Mouse (Mus musculus): Measurements from ENCODE around the gene Large2.

GRCm38 (mm10) chr2:92327601-92328000, 47.1 kb downstream of the Large2 start:
- TF ChIP-seq NELFE (IDR thresholded peaks at IDR 0.05; ENCODE audit: low read depth, low read length) (no peak), ZMIZ1 (IDR thresholded peaks at IDR 0.05; ENCODE audit: low read depth, low read length) (no peak), CTCF (conservative IDR thresholded peaks at IDR 0.05 in 1 of 2, IDR thresholded peaks at IDR 0.05 in 1 of 2; ENCODE audit: low read depth in 2 of 2, low read length in 2 of 2) (no peak), HCFC1 (IDR thresholded peaks at IDR 0.05; ENCODE audit: low read depth, low read length) (no peak), ZC3H11A (IDR thresholded peaks at IDR 0.05; ENCODE audit: low read depth, low read length) (no peak), BHLHE40 (IDR thresholded peaks at IDR 0.05; ENCODE audit: low read depth, low read length) (no peak), MAX (IDR thresholded peaks at IDR 0.05; ENCODE audit: low read length) (no peak), EP300 (IDR thresholded peaks at IDR 0.05; ENCODE audit: low read length) (no peak), KAT2A (IDR thresholded peaks at IDR 0.05; ENCODE audit: insufficient replicate concordance, low read length) (no peak), RCOR1 (conservative IDR thresholded peaks at IDR 0.05; ENCODE audit: low read depth, low read length) (no peak), POLR2A (IDR thresholded peaks at IDR 0.05; ENCODE audit: low read depth, low read length) (no peak)
